Mouse (Mus musculus): ENCODE measurements around the gene Erc2.
A peak's percentile ranks its signal among the peaks of the same experiment; 100 is the strongest.

Gene Erc2

DNA sequence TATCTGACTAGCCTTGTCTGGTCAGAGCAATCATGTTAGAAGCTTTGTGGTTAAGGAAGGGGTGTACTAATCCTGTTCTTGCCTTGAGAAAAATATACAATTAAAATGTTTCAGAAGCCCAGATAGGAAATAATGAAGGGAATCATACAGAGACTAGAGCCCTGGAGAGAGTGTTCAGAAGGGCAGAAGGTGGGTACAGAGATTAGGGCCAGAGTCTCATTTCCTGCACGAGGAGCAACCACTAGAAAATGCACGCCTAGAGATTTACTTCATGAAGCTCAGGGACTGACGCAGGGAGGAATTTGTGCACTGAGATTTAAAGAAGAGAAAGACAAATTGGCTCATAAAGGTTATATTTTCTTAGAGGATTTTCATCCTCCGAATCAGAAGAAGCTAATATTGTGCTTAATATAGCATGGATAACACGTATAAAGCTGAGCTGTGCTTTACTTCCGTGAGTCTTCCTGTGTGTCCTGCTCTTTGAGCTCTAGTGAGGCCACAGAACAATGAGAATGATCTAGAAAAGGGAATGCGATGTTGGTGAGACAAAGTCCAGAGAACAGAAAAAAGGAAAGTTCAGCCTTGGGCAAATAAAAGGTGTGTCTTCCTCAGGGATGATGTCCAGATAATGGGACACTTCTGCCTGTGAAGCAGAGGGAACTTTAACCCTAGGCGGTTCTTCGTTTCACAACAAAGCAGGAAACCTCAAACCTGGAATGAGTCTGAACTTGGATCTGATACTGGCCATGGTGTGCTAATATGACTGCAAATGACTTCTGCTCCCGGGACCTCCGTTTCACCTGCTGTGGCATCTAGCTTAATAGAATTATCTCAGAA, 45.0 kb downstream of the Erc2 start:
- no peak for DNase-seq (ENCODE audit: low spot score in 2 of 2)

DNA sequence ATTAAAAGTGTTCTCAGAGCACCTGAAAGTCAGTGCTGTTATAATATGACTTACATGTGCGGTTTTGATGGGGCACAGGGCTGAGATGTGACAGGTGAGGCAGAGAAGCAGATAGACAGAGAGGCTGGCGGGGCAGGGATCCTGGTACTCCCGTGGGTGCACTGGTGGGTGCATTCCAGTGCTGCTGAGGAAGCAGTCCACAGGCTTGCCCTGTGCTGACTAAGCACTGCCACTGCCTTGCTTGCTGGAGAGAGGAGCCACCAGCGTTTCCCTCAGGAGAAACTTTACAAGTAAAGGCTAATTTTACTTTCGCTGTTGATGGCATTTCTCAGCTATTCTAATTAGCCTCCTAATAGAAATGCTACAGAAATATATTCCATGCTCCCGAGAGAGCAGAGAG, 45.9 kb downstream of the Erc2 start:
- no peak for DNase-seq (ENCODE audit: low spot score in 2 of 2)

GRCm38 (mm10) chr14:27669939-27670338, 47.7 kb downstream of the Erc2 start:
- no peak for DNase-seq (ENCODE audit: low spot score in 2 of 2)

DNA sequence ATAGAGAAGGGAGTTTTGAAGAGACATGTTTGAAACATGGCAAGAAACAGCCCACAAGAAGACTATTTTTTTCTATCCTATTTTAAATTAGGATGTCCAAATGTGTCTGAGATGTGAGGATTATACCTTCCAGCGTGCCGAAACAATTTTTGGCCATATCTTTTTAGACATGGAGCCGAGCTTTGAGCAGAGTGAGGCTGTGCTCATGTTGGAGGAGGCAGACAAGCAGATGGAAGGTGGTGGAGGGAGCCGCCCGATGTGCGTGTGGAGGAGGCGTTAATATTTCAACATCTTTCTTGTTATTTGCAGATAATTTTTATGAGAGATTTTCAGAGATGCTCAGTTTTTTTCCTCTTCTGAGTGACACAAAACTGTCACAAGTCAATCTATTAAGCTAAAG, 50.5 kb downstream of the Erc2 start:
- peak in 1 of 2 experiments; percentile 23 for DNase-seq (ENCODE audit: low spot score in 2 of 2)

DNA sequence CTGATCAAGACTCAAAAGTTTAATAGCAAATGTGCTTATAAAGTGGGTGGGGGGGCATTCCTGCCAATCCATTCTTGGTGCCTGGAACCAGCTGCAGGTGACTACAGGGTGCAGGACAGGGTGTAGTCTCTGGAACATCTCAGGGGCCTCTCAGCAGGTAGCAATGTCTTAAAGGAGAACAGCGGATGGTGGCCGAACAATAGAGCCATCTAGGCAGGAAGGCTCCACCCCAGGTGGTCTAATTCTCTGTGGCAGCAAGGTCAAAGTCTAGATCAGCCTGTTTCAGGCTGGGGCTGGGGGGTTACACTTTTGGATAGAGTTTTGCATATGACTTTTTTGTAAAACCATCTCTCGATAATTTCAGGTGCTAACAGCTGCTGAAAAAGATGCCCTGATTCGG, 51.9 kb downstream of the Erc2 start:
- no peak for DNase-seq (ENCODE audit: low spot score in 2 of 2)

DNA sequence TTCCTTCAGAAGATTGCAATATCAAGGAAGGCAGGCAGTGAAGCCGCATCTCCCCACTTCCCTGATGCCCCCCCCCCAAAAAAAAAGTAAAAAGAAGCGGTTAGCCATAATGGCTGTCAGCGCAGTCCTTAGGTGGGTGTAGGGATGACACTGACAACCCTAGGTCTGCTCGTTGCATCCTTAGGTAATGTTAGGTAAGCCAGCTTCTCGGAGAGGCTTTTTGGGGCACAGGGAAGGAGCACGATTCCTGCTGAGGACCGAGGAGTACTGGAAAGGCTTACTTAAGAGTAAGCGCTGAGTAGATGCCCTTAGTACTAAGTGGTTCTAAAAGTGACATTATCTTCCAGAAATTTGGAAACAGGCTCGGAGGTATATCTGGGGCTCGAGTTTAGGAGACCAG, 52.3 kb downstream of the Erc2 start:
- DNase-seq (ENCODE audit: low spot score in 2 of 2) = no peak

DNA sequence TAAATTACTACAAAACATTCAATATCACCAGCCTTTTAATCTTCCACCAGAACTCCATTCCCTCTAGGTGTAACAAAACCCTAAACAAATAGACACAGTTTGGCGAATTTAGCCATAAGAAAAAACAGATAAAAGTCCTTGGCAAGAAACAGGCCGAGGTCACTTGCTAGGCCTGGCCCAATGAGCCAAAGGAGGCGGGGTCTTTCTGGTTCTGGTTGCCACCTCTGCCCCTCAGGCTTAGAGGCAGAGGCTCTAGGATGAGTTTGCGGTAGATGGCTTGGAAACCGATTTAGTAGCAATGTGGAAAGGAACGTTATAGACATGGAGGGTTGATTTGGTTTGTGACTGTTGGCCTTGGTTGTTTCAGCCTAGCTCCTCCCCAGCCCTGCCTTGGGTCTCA, 52.8 kb downstream of the Erc2 start:
- no peak for DNase-seq (ENCODE audit: low spot score in 2 of 2)

- DNase-seq (ENCODE audit: low spot score in 2 of 2) = no peak
These were observed 60.3 kb downstream of the Erc2 start for GRCm38 (mm10) chr14:27682368-27683052.

DNA sequence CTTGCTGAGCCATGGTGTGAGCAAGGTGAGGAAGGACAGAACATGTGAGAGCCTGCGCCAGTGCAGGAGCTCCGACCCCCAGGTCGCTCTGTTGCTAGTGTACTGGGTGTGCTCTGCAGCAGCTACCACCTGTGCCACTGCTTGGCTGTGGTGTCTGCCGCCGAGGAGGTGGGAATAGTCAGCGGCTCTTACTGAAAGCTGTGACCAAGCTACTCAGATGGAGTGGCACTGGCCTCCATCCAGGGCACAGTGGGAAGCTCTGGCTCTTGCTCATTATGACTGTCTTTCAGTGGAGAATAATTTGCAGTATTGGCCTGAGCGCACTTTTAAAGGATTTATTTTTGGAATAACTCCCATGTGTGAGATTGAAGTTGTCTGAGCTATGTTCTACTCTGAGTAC, 73.6 kb downstream of the Erc2 start:
- DNase-seq (ENCODE audit: low spot score in 2 of 2) = no peak

- DNase-seq (ENCODE audit: low spot score in 2 of 2) = no peak
These were observed 95.1 kb downstream of the Erc2 start for GRCm38 (mm10) chr14:27717364-27717763.

- no peak for DNase-seq (ENCODE audit: low spot score in 2 of 2)
These were observed 97.4 kb downstream of the Erc2 start for GRCm38 (mm10) chr14:27719601-27720000.

GRCm38 (mm10) chr14:27720944-27721343, 98.7 kb downstream of the Erc2 start:
- DNase-seq (ENCODE audit: low spot score in 2 of 2) = no peak

GRCm38 (mm10) chr14:27721759-27722158, 99.5 kb downstream of the Erc2 start:
- no peak for DNase-seq (ENCODE audit: low spot score in 2 of 2)

DNA sequence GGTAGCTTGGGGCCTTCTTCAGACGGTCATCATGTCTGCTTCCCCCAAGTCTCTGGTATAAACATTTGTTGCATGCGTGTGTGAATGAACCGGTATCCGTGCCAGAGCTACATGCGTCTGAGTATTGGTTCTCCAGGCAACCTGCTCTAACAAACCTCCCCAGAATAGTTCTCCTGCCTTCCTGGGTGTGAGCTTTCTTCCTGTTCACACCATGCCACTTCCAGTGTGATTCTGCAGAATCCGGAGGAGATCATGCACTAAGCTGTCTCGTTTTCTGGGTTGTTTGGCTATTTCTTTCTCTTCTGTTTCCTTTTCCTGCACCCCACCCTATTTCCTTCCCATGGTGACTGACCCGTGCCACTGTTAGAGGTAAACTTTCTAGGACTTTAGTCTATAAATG, 105.3 kb downstream of the Erc2 start:
- DNase-seq (ENCODE audit: low spot score in 2 of 2) = no peak

DNA sequence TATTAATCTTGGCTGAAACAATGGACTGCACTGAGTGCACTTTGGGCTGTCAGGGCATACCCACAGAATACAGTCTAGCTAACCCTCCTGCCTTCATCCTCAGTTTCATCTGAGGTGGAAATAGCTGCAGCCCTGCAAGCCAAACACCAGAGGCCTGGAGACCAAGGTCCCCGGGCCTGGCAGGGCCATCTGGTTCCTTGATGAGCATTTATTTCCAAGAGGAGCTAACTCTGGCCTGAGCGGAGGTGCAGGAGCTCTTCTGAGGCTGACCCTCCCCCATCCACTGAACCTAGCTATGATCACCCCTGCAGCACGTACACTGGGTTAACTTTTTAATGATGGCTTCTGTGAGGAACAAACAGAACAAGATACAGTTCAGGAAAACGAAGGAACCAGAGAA, 108.9 kb downstream of the Erc2 start:
- no peak for DNase-seq (ENCODE audit: low spot score in 2 of 2)

GRCm38 (mm10) chr14:27739436-27739835, 117.2 kb downstream of the Erc2 start:
- DNase-seq (ENCODE audit: low spot score in 2 of 2) = no peak

DNA sequence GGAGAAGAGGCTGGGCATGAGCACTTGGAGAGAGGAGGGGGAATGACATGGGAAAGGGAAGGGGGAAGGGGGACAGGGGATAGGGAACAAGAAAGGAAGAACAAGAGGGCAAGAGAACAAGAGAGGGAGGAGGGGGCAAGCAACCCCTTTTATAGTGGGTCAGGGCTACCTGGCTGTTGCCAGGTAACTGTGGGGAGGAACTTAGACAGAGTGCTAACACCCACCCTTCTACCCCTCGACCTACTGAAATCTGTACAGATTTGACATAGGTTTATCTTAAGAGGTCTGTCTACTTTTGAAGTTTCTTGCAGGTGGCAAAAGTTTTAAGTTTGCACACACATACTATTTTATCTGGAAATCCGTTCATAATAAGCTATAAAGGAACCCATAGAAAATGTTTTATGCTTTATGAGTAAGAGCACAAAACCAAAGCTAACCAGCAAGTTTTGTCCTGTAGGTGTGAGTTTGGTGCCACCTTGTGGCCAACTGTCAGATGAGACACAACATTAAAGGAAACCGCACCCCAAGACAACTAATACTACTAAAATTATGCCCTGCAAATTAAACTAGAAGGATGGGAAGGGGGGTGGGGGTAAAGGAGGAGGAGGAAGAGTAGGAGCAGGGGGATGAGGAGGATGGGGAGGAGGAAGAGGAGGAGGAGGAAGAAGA, 119.2 kb downstream of the Erc2 start:
- peak in 1 of 2 experiments; percentile 65 for DNase-seq (ENCODE audit: low spot score in 2 of 2)

GRCm38 (mm10) chr14:27754340-27754739, 132.1 kb downstream of the Erc2 start:
- no peak for DNase-seq (ENCODE audit: low spot score in 2 of 2)

GRCm38 (mm10) chr14:27756901-27757300, 134.7 kb downstream of the Erc2 start:
- no peak for DNase-seq (ENCODE audit: low spot score in 2 of 2)

DNA sequence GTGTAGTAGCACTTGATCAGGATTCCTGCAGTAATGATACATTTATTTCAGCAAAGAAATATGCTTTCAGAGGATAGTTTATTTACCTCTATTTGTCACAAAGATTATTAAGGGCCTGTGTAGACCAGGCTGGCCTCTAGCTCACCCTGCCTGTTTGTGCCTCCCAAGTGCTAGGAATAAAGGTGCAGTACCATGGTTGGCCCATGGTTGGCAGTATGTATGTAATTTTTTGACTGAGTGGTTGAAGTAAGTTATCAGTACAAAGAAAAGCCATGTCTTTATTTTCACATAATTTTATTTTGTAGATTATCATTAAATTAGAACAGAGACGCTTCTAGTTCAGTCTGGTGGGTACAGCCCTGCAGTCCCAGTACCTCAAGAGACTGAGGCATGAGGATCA, 136.0 kb downstream of the Erc2 start:
- DNase-seq (ENCODE audit: low spot score in 2 of 2) = peak in 1 of 2 experiments; percentile 31

- no peak for DNase-seq (ENCODE audit: low spot score in 2 of 2)
These were observed 136.9 kb downstream of the Erc2 start for GRCm38 (mm10) chr14:27759069-27759628.

DNA sequence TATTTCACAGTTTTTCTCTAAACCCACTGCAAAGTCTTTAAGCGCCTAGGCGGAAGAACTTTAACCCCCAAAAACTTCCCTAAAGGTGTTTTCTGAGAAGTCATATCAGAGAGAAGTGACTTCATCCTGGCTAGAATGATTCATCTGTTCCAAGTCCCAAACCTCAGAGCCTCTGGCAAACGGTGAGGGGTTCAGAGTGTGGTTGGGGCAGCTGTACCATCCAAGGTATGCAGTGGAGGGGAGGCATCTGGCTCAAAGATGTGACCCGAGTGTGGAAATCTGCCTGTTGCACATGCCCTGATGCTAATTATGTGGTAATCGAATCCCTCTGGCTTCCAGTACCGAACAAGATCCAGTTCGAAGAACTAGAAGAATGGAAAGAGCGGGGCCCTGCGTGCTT, 137.8 kb downstream of the Erc2 start:
- no peak for DNase-seq (ENCODE audit: low spot score in 2 of 2)
